Mouse (Mus musculus) thymus, postnatal 36 days (tissue): ENCODE measurements around the gene Rae1.
A peak's percentile ranks its signal among the peaks of the same experiment; 100 is the strongest.

Experiments
- DNase-seq, 2 experiments: peaks; one replicate each; pipeline ENCODE4 v3.0.0; 2022; ENCODE audit warnings: mixed read lengths in 2 of 2

Rae1 gene

DNA sequence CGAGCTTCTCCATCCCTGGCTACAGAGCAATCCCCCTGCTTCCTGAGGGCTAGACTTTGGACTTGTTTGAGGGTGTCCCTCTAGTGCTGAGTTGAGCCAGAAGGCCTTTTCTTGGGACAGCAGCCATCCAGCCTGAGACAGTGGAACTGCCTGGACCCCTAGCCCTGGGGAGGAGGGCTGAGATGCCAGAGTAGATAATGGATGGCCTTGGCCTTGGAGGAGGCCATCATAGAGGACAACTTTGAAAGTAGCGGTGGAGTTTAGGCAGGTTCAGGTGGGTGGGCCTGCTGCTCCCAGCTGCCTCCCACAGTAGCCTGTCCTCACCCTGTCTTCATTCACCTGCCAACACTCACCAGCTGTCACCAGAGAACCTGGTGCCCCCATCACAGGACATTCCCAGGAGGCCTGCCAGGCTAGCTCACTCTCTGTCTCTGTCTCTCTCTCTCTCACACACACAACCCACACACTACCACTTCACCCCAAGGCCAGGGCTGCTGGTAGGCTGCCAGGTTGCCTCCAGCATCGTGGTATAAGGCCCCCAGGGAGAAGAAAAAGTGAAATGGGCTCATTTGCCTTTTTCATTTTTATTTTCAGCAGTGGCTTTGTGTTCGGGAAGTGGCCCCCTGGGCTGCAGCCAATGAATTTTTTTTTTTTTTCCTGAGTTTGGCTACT, 28.0 kb downstream of the Rae1 start:
- peak in 1 of 2 experiments; percentile 10 for DNase-seq

DNA sequence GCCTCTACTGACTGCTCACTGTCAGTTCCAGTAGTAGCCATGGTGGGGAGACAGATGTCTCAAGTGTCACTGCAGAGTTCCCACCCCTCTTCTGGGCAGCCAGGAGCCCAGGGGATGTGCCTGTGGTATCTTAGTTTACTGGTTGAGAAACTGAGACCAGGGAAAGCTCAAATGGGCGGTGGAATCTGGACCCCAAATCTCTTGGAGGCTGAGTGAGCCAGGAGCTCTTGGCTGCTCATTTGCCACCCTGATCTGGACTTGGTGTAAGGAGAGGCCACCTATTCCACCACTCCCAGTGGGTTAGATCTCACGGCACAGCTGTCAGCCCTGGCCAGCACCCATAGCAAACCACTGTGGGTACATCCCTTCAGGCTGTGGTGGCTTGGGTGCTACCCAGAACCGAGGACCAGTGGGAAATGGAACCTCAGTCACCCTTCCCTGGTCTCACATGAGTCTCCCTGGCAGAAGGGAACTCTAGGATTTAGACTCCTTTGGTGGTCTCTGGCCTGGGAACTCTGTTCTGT, 28.7 kb downstream of the Rae1 start:
- DNase-seq = peak in 1 of 2 experiments; percentile 1

DNA sequence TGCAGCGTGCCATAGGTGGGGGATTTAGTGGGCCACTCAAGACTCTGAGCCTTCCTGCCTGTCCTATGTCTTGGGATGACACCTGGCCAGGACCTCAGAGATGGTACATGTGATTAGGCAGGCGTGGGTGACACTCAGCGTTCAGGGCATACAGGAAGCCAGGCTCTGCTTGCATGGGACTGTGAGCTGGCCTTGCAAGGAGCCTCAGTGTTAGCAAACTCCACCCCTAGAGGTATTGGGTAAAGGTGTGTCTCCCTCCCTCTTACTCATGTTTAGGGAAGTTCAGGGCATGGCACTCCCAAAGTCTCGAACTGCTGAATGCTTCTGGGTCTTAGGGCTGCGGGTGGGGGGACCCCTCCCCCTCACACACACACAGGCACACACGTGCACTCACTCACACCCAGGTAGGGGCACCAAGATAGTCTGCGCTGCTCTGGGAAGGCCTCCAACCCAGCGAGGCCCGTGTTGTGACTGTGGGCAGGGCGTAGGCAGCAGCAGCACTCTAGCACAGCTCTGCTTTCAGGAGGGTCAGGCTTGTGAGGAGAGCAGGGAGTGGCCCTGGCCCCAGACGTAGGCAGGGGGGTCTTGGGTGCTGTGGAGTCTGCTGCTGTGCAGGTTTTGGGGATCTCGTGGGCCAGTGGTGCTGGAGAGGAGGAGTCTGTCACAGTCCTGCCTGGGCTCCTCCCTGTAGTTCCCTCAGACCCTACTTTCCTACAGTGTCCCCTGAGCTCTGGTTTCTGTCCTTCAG, 30.8 kb downstream of the Rae1 start:
- peak; percentile 10 to 19 for DNase-seq

DNA sequence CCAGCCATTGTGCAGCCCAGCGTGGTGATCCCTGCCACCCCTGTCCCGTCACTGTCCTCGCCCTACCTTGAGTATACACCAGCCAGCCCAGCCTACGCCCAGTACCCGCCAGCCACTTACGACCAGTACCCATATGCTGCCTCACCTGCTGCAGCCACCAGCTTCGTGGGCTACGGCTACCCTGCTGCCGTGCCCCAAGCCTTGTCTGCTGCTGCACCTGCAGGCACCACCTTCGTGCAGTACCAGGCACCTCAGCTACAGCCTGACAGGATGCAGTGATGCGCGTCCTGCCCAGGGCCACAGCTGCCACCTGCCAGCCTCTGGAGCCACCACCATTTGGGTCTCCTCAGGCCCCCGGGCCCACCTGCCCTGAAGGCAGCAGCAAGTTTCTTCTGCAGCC, 33.6 kb downstream of the Rae1 start:
- peak; percentile 45 to 74 for DNase-seq

DNA sequence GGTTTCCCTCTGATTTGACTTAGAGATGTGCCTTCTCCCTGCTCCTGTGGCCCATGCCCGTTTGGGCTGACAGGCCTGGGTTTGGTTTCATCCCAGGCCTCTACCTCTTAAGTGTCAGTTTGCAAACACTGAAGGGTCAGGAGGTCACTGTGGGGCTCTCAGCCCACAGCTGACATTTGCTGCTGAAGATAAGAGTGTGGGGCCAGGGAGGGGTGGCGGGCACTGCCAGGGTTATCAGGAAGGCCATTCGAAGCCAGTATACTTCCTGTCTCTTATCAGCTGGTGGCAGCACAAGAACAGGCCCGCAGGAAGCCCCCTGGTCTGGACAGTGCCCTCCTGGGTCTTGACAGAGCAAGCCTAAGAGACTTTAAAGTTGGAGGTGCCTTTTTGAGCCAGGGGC, 35.1 kb downstream of the Rae1 start:
- DNase-seq = peak in 1 of 2 experiments; percentile 11

DNA sequence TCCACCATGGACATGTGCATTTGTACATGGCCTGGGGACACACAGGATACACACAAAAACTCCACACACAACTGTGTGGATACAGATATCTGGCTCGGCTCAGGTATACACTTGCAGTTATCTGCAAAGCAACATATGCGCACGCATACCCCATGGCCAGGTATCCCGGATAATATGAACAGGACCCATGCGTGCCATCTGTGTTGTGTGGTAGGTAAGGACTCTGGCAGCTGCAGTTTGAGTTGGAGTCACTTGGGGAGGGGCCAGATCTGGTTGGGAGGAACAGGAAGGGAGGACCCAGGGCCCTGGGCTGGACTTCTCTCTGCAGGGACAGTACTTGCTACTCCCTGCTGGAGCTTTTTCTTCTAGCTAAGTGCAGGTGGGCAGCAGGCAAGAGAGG, 35.7 kb downstream of the Rae1 start:
- DNase-seq = no peak

DNA sequence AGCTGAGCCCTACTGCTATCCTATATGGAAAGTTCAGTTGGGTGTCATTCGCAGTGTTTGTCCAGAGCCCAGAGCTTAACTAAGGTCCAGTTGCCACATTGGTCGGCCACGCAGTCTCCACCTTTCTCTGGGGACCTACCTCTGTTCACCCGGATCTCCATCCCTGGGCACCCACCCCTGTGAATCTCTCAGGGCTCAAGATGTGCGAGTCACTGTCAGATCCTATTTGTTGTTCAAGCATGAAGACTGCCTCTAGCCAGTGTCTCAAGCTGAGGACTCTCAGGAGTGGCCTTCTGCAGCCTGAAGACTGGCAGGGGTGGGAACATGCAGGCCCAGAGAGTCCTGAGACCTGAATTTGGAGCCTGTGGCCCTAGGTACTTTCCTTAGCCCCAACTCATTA, 36.1 kb downstream of the Rae1 start:
- DNase-seq = no peak

DNA sequence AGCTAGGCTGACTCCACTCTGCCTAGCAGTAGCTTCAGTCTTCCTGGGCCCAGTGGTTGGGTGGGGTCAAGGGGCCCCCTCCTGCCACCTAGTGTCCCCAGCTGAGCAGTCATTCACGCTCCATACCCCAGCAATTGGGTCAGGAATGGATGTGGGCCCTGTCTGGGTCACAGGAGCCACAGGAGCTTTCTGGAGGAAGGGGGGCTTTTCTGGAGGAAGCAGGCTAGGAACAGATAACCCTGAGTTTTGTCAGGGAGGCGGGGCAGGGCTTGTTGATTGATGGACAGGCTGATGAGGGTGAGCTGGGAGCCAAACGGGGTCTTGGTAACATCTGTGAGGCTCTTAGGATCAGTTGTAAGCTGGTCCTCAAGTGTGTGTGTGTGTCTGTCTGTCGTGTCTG, 36.7 kb downstream of the Rae1 start:
- DNase-seq = no peak

DNA sequence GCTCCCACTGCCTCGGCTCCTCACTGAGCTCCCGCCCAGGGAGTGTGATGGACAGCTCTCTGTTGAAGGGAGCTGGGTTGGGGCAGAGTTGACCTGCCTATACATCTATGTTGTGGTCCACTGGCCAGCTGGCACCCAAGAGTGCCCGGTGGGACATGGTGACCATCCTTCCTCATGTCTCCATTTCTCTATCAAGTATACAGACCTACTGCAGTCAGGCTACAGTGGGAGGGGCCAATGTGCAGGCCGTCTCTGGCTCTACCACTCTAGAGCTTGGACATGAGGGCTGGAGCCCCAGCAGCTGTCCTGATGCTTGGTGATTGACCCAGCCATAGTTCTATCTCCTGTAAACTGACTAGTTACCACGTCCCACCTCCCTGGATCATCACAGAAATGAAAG, 37.4 kb downstream of the Rae1 start:
- no peak for DNase-seq

DNA sequence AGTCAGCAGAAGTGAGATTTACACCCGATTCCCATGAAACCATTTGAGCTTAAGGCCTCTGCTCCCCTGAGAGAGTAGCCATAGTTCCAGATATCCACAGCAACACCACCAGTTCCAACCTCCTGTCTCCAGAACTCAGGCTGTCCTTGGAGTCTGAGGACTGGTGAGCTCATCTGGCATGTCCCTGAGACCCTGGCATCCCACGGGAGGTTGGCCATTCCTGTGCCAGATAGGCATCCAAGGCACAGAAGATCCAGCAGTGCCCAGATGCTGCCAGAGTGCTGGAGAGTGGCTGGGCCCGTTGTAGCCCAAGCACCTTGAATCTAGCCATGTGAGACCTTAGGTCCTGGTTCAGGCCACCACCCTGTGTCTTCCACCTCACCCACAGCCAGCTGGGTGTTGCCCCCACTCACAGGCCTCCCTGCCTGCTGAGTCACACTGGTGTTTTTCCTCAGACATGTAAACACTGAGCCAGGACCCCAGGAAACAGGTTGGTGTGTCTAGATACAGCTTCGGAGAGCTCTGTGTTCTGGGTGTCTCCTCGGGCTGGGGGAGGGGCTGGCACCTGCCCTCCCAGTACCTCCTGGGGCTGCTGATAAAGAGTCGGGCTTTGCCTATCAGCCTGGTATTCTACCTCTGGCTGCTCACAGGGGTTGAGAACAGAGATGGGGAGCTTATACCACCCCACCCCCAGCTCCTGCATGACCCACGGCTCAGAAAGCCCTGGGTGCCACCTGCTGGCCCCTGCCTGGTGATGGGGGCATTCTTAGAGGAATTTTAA, 38.1 kb downstream of the Rae1 start:
- DNase-seq = peak in 1 of 2 experiments; percentile 78

DNA sequence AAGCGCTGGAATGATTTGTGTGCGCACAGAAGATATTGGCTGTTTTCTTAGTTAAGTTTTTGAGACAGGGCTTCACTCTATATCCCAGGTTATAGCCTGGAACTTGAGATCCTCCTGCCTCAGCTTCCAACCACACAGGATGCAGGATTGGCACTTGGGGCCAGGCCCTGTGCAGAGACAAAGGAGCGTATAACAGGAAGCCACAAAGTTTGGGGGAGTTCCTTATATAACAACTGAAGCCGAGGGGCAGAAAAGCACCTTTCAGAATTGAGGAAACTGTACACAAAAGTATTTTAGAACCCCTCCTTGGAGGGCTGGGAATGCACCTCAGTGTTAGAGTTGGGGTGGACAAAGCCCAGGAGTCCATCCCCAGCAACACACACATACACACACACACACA, 39.1 kb downstream of the Rae1 start:
- DNase-seq = no peak

DNA sequence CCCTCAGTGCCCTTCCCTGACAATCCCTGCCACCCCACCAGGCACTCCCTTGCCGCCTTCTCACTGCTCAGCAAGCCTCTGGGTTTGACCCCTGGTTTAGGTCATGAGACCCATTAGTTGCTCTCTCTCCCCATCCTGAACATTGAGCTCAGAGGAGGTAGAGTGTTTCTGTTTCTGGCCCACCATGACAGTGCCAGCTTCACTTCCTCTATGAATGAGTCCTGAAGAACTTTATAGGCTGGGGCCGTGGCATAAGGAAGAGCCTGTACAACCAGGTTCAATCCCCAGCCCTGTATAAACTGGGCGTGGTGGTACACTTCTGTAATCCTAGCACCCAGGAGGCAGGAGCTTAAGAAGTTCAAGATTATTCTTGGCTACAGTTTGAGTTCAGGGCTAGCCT, 40.9 kb downstream of the Rae1 start:
- no peak for DNase-seq

DNA sequence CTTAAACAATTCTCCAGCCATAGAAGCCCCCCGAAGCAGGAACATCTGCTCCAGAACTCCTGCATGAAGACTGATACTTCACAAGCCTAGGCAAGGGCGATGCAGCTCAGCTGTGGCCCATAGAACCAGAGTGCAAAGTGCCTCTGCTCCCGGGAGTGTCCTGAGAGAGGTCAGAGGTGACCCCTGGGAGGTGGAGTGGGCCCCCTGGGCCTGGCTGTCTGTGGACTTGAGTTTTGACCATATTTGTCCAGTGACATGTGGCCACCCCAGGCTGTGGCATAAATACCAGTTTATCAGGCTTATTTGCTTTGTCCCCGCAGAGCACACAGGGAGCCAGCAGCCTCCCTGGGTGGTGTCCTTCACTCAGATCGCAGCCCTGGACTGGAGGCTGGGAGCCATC, 41.3 kb downstream of the Rae1 start:
- no peak for DNase-seq

DNA sequence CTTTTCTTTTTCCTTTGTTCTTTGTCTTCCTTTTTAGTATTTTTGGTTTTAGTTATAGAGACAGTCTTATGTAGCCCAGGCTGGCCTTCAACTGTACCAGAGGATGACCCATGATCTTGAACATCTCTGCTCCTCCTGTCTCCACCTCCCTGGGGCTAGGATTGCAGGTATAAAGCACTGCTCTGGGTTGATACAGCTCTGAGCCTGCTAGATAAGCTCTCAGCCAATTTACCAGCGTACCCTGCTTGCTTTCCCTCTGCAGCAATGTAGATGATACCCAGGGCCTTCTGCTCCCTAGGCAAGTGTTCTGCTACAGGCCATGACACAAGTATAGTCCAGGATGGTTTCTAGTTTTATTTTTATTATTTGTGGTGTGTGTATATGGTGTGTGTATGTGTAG, 42.0 kb downstream of the Rae1 start:
- no peak for DNase-seq

DNA sequence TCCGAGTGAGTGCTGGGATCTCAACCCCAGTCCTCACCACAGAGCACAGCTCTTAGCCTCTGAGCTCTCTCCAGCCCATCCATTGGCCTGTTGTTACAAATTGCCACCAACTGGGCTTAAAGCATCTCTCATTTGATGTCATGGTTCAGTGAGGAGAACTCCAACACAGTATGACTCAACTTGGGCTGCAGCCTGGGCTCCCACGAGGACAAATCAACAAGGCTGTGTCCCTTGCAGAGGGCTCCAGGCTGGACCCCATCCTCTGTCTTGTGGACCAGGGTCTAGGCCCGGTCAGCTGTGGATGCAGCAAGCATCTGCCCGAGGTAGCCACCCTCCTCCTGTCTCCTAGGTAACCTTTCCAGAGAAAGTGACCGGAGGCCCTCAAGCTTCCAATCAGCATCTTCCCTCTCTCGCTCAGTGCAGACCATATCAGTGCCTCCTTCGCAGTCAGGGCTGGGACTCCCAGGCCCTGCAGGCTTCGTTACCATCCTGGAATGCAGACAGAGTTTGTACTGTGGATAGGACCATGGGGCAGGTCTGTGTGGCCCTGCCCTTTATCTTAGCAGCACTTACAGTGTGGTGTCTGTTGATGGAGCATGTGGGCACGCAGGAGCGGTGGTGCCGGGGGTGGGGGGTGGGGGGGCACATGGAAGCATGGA, 42.7 kb downstream of the Rae1 start:
- DNase-seq = no peak

DNA sequence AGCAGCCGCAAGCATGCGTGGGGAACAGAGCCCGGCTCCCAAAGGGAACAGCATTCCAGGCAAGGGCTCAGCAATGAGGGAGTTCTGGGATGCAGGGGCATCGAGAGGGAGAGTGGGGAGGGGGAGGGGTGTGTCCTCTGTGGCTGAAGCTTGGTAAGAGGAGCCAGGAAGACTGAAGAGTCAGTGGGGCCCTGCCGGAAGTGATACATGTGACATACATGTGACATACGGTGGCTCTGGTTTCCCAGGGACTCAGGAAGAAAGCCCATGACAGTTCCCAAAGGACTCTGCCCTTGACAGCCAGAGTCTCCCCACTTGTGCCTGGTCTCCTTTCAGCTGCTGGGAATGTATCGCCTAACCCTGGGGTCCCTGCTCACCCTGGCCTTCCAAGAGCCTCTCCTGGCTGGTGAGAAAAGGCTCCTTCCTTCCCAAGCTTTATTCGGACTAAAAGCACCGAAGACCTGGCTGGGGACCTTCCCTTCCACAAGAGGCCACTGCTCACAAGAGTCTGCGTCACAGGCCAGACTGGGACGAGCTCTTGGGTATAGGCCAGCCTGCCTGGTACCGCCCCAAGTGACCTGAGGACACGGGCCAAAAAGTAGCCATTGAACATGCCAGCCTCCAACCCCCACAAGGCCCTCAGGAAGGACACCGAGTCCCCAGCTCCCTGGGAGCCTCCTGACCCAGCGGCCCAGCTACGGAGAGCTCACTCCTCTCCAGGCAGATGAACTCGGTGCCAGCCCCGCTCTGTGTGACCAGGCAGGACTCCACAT, 44.5 kb downstream of the Rae1 start:
- DNase-seq = no peak

DNA sequence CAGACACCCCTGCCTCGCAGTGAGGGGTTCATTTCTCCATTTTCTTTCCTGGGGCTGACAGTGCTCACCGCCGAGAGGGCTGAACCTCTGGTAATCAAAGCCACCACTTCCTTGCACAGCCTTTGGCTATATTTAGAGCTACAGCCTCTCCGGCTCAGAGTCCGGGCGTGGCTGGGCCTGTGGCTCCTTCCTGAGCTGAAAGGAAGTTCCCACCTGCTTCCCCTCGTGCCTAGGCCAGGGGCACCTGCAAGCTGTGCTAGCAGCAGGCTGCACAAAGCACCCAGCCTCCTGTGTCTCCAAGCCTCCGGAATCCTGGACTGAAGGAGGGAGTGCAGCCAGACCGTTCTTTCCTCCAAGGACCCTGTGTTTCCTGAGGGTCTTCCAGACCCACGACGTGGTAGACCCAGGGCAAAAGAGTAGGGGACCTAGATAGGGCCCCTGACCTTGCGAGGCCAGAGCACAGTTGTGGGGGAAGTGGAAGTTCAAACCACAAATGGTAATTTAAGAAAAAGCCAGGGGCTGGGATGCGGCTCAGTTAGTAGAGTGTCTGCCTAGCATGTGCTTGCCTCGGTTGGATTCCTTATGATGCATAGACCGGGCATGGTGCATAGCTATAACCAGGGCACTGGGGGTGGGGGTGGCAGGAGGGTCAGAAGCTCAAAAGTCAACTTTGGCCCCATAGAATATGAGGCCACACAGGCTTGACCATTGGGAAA, 46.8 kb downstream of the Rae1 start:
- DNase-seq = peak; percentile 82 to 91

DNA sequence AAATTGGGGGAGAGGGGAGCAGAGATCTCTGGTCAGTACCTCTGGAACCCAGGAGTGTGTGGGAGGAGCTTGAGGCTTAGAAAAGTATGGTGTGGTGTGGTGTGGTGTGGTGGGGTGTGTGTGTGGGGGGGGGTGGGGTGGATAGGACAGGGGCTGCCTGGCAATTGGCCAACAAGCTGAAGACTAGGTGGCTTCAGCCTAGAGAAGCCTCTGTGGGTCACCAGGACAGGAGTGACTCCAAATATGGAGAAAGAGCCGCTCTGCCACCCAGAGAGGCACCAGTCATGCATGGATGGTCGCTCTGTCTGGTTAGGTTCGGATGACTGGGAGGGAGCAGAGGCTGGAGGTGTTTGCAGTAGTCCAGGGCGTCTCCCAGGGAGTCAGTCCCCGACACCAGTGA, 47.6 kb downstream of the Rae1 start:
- DNase-seq = no peak

DNA sequence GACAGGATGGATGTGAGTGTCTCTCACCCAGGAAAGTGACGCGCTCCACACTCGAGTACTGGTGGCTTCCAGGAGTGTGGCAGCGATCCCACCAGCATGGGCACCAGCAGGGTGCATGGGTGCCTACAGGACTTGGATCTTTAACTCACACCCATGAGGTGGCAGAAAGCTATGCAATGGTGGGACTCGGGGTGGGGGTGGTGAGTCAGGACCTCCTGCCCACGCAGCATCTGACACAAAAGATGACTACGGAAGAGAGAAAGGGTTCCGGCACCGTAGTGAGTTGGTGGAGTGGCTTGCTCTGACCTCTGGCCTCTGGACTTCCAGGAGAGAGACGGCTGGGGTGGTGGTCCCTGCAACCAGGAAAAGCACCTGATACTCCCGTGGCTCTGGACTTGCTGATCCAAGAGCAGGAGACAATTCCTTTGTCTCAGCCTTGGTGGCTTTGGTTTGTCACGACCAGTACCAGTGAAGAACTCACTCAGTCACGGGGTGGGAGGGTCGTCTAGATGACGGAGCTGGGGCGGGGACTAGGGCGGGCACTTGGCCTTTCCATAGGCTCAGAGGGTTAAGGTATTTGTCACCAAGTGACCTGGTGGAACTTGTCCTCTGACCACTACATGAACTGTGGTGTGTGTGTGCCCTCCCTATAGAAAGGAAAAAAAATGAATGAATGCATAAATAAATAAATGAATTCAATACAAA, 48.3 kb downstream of the Rae1 start:
- DNase-seq = no peak

DNA sequence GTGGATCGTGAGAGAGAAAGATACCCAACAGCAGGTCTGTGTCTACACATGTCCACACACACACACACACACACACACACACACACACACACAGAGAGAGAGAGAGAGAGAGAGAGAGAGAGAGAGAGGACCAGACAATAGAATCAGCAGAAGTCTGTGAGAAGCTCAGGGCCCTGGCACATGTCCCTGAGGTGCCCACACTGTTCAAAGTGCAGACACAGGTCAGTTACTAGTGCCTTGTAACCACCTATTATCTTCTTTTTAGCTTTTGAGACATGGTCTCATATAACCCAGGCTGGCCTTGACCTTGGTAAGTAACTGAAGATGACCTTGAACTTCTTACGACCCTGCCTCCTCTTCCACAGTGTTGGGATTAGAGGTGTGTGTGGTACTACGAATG, 49.3 kb downstream of the Rae1 start:
- no peak for DNase-seq

DNA sequence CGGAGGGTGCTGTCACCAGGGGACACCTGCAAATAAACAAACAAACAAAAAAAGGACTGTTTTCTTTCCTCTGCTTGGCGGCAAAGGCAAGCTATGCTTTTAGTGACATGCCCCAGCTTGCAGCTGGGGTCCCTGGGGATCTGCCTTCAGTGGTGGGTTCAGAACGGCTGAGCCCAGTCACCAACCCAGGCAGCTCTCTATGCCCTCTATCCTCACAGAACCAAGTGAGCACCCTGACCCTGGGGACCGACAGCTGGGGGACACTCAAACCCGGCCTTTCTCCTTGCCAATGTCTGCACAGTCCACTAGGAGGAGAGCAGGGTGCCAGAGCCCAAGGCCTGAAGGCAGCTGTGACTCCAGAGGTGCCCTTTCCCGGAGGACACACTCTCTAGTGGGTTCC, 49.9 kb downstream of the Rae1 start:
- peak; percentile 9 to 11 for DNase-seq
